In genomic region chr2:113116788-113117187, GRCm38 (mm10) we compare ENCODE assay signal across 20 mouse cellular contexts.
DNase-seq lines count a peak whose midpoint lies in the region; ATAC-seq and TF ChIP-seq lines count a peak whose summit lies in the region.
"Had no signal": no experiment of that assay in that cellular context is flagged by ENCODE, and none has a peak within 500 bp of the region (broad histone marks: within the 10 kb centered on the region; RNA-seq: fewer than 3 reads in every experiment).

No protein-coding gene starts in this region.

- H3K4me3 ChIP-seq in forebrain, postnatal 0 days (ENCODE audit: low read depth, low read length) = no peak overlapping the region
- H3K4me3 ChIP-seq in forebrain, embryonic 15.5 days = no peak overlapping the region
- H3K4me3 ChIP-seq in hindbrain, embryonic 12.5 days = no peak overlapping the region
- H3K4me3 ChIP-seq in midbrain, embryonic 15.5 days = no peak overlapping the region
- H3K4me3 ChIP-seq: embryonic facial prominence, embryonic 10.5 days; forebrain, embryonic 13.5 days; heart, embryonic 12.5 days; hindbrain, embryonic 10.5 days; hindbrain, embryonic 15.5 days had no signal

- H3K27ac ChIP-seq in forebrain, postnatal 0 days (ENCODE audit: low read depth, low read length) = no peak overlapping the region
- no peak overlapping the region for H3K27ac ChIP-seq in forebrain, embryonic 15.5 days (replicated peaks)
- no peak overlapping the region for H3K27ac ChIP-seq in hindbrain, embryonic 12.5 days
- H3K27ac ChIP-seq in midbrain, embryonic 15.5 days = no peak overlapping the region
- H3K27ac ChIP-seq: embryonic facial prominence, embryonic 10.5 days; forebrain, embryonic 13.5 days; hindbrain, embryonic 10.5 days; hindbrain, embryonic 15.5 days had no signal

- no peak for TF ChIP-seq CTCF in forebrain, postnatal 0 days (IDR thresholded peaks at IDR 0.05; ENCODE audit: low read depth)

- no peak overlapping the region for H3K9ac ChIP-seq in forebrain, postnatal 0 days
- H3K9ac ChIP-seq in forebrain, embryonic 15.5 days (replicated peaks) = no peak overlapping the region
- no peak overlapping the region for H3K9ac ChIP-seq in hindbrain, embryonic 12.5 days
- H3K9ac ChIP-seq in midbrain, embryonic 15.5 days = no peak overlapping the region
- H3K9ac ChIP-seq: forebrain, embryonic 13.5 days; heart, embryonic 12.5 days; hindbrain, embryonic 15.5 days had no signal

- no peak overlapping the region for H3K4me2 ChIP-seq in forebrain, postnatal 0 days (ENCODE audit: low read depth)
- H3K4me2 ChIP-seq in forebrain, embryonic 15.5 days (replicated peaks) = no peak overlapping the region
- H3K4me2 ChIP-seq in hindbrain, embryonic 12.5 days (replicated peaks) = no peak overlapping the region
- H3K4me2 ChIP-seq in midbrain, embryonic 15.5 days = no peak overlapping the region
- H3K4me2 ChIP-seq: forebrain, embryonic 13.5 days; heart, embryonic 12.5 days; hindbrain, embryonic 15.5 days had no signal

- DNase-seq in forebrain, postnatal 0 days = no peak
- DNase-seq in cerebellum, adult 18-20 months = peak; percentile 20 to 21
- peak; percentile 8 to 24 for DNase-seq in cerebellum, postnatal 10 days
- DNase-seq in B cell, adult 2 months = no peak
- DNase-seq: adrenal gland, postnatal 14 days; gastrocnemius, postnatal 36 days; heart, adult 18-20 months; kidney, adult 2 months had no signal

- WGBS in forebrain, postnatal 0 days = 80% methylated on average over 2 of the region's 2 CpGs
- 90% methylated on average over 2 of the region's 2 CpGs for WGBS in forebrain, embryonic 15.5 days
- WGBS in hindbrain, embryonic 12.5 days = 92% methylated on average over 2 of the region's 2 CpGs
- WGBS in midbrain, embryonic 15.5 days = 92% methylated on average over 2 of the region's 2 CpGs

- H3K27me3 ChIP-seq in forebrain, postnatal 0 days (ENCODE audit: insufficient read depth, low read length) = no peaks in the 10 kb centered on the region
- H3K27me3 ChIP-seq in forebrain, embryonic 15.5 days = no peaks in the 10 kb centered on the region
- H3K27me3 ChIP-seq in hindbrain, embryonic 12.5 days = no peaks in the 10 kb centered on the region
- no peaks in the 10 kb centered on the region for H3K27me3 ChIP-seq in midbrain, embryonic 15.5 days (replicated peaks)
- H3K27me3 ChIP-seq: CH12.LX; forebrain, embryonic 13.5 days; heart, embryonic 12.5 days; hindbrain, embryonic 15.5 days had no signal

- H3K36me3 ChIP-seq in forebrain, postnatal 0 days (ENCODE audit: insufficient read depth) = no peaks in the 10 kb centered on the region
- no peaks in the 10 kb centered on the region for H3K36me3 ChIP-seq in forebrain, embryonic 15.5 days
- H3K36me3 ChIP-seq in hindbrain, embryonic 12.5 days = no peaks in the 10 kb centered on the region
- no peaks in the 10 kb centered on the region for H3K36me3 ChIP-seq in midbrain, embryonic 15.5 days (replicated peaks)
- H3K36me3 ChIP-seq: embryonic facial prominence, embryonic 10.5 days; heart, embryonic 12.5 days; hindbrain, embryonic 10.5 days; hindbrain, embryonic 15.5 days had no signal

- no peaks in the 10 kb centered on the region for H3K4me1 ChIP-seq in forebrain, postnatal 0 days (ENCODE audit: insufficient read depth)
- no peaks in the 10 kb centered on the region for H3K4me1 ChIP-seq in forebrain, embryonic 15.5 days
- H3K4me1 ChIP-seq in hindbrain, embryonic 12.5 days = no peaks in the 10 kb centered on the region
- H3K4me1 ChIP-seq in midbrain, embryonic 15.5 days = no peaks in the 10 kb centered on the region
- H3K4me1 ChIP-seq: embryonic facial prominence, embryonic 10.5 days; forebrain, embryonic 13.5 days; heart, embryonic 12.5 days; hindbrain, embryonic 10.5 days; hindbrain, embryonic 15.5 days had no signal

- no peaks in the 10 kb centered on the region for H3K9me3 ChIP-seq in forebrain, postnatal 0 days (ENCODE audit: low read length)
- no peaks in the 10 kb centered on the region for H3K9me3 ChIP-seq in forebrain, embryonic 15.5 days
- no peaks in the 10 kb centered on the region for H3K9me3 ChIP-seq in hindbrain, embryonic 12.5 days (replicated peaks)
- no peaks in the 10 kb centered on the region for H3K9me3 ChIP-seq in midbrain, embryonic 15.5 days
- H3K9me3 ChIP-seq: embryonic facial prominence, embryonic 10.5 days; forebrain, embryonic 13.5 days; heart, embryonic 12.5 days; hindbrain, embryonic 10.5 days; hindbrain, embryonic 15.5 days had no signal

- peak; percentile 38; the same call in 1 of the 2 replicates for ATAC-seq in forebrain, postnatal 0 days
- no peak for ATAC-seq in forebrain, embryonic 15.5 days (replicated peaks)
- no peak for ATAC-seq in hindbrain, embryonic 12.5 days (ENCODE audit: low FRiP score)
- no peak for ATAC-seq in midbrain, embryonic 15.5 days (replicated peaks)
- ATAC-seq: activated CD4-positive, CD25-positive, alpha-beta regulatory T cell, adult 4 months; forebrain, embryonic 13.5 days; intestine, embryonic 16.5 days; Patski had no signal

Comparison
In these comparisons a context has a peak if more than half of its experiments do, and no peak if none do; other contexts are left out.
1. DNase-seq: peak in cerebellum, adult 18-20 months (2 of 2) and cerebellum, postnatal 10 days (2 of 2); none in forebrain, postnatal 0 days (single experiment) and B cell, adult 2 months (0 of 2).